Mouse (Mus musculus): ENCODE data around the gene Ago4. TPM values are rescaled to one million over a fixed set of nuclear protein-coding genes. Genes with fewer than 3 reads are reported as not detected.
A peak's percentile ranks its signal among the peaks of the same experiment; 100 is the strongest.

Ago4 gene
- polyA plus RNA-seq, 1 experiment, result 5.1 TPM

DNA sequence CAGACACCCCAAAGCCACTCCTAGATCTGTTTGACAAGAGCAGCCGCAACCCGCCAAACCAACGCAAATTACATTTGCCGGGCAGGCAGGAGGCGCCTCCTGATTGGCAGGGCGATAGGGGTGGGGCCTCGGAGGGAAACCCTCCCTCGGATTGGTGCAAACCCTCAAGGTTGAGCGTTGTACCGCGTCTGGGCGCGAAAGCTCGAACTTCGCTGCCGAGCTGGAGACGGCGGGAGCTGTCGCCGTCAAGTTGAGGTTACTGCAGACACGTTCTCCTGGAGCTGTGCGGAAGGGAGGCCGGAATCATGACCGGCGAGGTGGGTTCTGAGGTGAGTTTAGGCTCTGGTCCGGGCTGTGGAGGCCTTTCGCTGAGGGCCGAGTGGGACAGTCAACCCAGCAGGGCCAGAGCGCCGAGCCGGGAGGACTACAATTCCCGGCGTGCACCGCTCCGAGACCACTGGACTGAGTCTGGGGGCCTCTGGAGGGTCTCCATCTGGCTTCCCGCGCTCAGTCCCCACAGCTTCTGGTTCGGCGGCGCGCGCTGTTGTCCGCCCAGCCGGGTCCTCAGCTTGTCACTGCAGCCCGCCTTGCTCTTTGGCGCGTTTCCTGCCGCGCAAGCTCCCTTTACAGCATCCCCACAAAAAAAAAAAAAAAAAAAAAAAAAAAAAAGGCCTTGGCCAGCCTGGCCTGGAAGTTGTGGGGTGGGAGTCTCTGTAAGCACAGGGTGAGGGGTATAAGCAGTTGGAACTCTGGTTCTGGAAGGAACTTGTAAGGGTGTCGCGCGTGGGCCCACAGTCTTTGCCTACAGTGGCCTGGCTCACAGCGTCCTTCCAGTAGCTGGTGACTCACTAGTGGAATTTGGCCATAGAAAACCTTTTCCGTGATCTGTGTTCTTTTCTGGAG lies 23.8 kb upstream of the Ago4 start, which contains the start of gene Clspn:
Gene Clspn, plus strand, starts transcription at position 127 of the 903 bp plus-strand sequence.
- no peaks in the 10 kb centered on the region for H3K36me3 ChIP-seq (ENCODE audit: control insufficient read depth, insufficient read depth, low read length)
- TF ChIP-seq POLR2A (IDR thresholded peaks at IDR 0.05; ENCODE audit: control insufficient read depth, low read depth, low read length), result peak; percentile 52; the same call in 1 of the 2 replicates
- TF ChIP-seq CTCF (IDR thresholded peaks at IDR 0.05; ENCODE audit: control insufficient read depth, insufficient read depth, insufficient replicate concordance, low read depth, low read length), result 0 out of 2 replicates have a peak, but pooled peaks have one; percentile 3
- peaks cover 3% of the 10 kb centered on the region for H3K4me1 ChIP-seq (ENCODE audit: control insufficient read depth, insufficient read depth, low read length)
- H3K27me3 ChIP-seq (ENCODE audit: control insufficient read depth, insufficient read depth, low read length), result no peaks in the 10 kb centered on the region
- H3K27ac ChIP-seq (ENCODE audit: control insufficient read depth, insufficient read depth, low read depth, low read length), result peak within 1 kb of the TSS; percentile 65
- peak within 1 kb of the TSS; percentile 93 for H3K4me3 ChIP-seq (ENCODE audit: control insufficient read depth, low read depth, low read length)

DNA sequence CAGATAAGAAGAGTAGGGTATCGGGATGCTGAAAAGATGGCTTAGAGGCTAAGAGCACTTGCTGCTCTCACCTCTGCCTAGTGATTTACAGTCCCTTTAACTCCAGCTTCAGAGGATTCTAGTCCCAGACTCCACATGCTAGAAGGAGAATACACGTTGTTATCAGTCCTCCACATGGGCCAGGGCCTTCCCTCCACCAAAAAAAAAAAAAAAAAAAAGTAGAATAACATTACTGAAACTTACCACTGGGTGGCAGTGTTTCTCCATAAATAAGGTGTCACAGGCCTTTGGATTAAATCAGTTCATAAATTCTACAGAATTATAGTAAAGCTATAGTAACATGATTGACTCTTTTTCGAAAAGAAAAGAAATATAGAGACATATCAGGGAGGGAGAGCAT lies 21.2 kb upstream of the Ago4 start:
- H3K4me3 ChIP-seq (ENCODE audit: control insufficient read depth, low read depth, low read length), result no peak overlapping the region
- H3K4me1 ChIP-seq (ENCODE audit: control insufficient read depth, insufficient read depth, low read length), result peaks cover 3% of the 10 kb centered on the region
- H3K27ac ChIP-seq (ENCODE audit: control insufficient read depth, insufficient read depth, low read depth, low read length), result no peak overlapping the region
- no peaks in the 10 kb centered on the region for H3K27me3 ChIP-seq (ENCODE audit: control insufficient read depth, insufficient read depth, low read length)
- TF ChIP-seq CTCF (IDR thresholded peaks at IDR 0.05; ENCODE audit: control insufficient read depth, insufficient read depth, insufficient replicate concordance, low read depth, low read length) (no peak), POLR2A (IDR thresholded peaks at IDR 0.05; ENCODE audit: control insufficient read depth, low read depth, low read length) (no peak)
- no peaks in the 10 kb centered on the region for H3K36me3 ChIP-seq (ENCODE audit: control insufficient read depth, insufficient read depth, low read length)

DNA sequence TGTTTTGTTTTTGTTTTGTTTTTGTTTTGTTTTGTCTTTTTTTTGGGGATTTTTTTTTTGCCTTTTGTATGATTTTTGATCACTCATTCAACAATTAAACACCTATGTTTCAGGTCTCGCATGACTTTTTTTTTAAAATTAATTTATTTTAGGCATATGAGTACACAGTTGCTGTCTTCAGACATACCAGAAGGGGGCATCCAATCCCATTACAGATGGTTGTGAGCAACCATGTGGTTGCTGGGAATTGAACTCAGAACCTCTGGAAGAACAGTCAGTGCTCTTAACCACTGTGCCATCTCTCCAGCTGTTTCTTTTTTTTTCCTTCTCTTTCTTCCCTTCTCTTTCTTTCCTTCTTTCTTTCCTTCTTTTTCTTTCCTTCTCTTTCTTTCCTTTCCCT lies 20.4 kb upstream of the Ago4 start:
- H3K27me3 ChIP-seq (ENCODE audit: control insufficient read depth, insufficient read depth, low read length), result no peaks in the 10 kb centered on the region
- TF ChIP-seq CTCF (IDR thresholded peaks at IDR 0.05; ENCODE audit: control insufficient read depth, insufficient read depth, insufficient replicate concordance, low read depth, low read length), result no peak
- no peak for TF ChIP-seq POLR2A (IDR thresholded peaks at IDR 0.05; ENCODE audit: control insufficient read depth, low read depth, low read length)
- no peaks in the 10 kb centered on the region for H3K36me3 ChIP-seq (ENCODE audit: control insufficient read depth, insufficient read depth, low read length)
- peaks cover 3% of the 10 kb centered on the region for H3K4me1 ChIP-seq (ENCODE audit: control insufficient read depth, insufficient read depth, low read length)
- no peak overlapping the region for H3K4me3 ChIP-seq (ENCODE audit: control insufficient read depth, low read depth, low read length)
- no peak overlapping the region for H3K27ac ChIP-seq (ENCODE audit: control insufficient read depth, insufficient read depth, low read depth, low read length)

DNA sequence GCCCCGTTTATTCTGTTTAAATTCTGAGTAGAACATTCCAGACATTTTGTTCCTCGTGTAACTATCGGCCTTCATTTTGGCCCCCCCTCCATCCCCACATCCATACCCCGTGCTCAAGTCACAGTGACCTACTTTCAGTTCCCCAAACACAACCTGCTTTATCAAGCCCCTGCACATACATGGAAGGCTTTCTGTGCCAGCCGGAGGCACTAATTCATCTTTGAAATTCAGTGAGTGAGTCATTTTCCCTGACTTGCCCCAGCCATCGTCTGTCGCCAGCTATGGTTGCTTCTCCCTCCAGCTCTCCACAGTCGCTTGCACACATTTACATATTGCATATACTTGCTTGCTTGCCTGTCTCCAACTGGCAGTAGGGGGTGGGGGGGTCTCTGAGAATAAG lies 19.8 kb upstream of the Ago4 start:
- H3K4me1 ChIP-seq (ENCODE audit: control insufficient read depth, insufficient read depth, low read length), result peaks cover 3% of the 10 kb centered on the region
- TF ChIP-seq POLR2A (IDR thresholded peaks at IDR 0.05; ENCODE audit: control insufficient read depth, low read depth, low read length) (no peak), CTCF (IDR thresholded peaks at IDR 0.05; ENCODE audit: control insufficient read depth, insufficient read depth, insufficient replicate concordance, low read depth, low read length) (no peak)
- no peak overlapping the region for H3K27ac ChIP-seq (ENCODE audit: control insufficient read depth, insufficient read depth, low read depth, low read length)
- no peaks in the 10 kb centered on the region for H3K27me3 ChIP-seq (ENCODE audit: control insufficient read depth, insufficient read depth, low read length)
- no peak overlapping the region for H3K4me3 ChIP-seq (ENCODE audit: control insufficient read depth, low read depth, low read length)
- no peaks in the 10 kb centered on the region for H3K36me3 ChIP-seq (ENCODE audit: control insufficient read depth, insufficient read depth, low read length)

DNA sequence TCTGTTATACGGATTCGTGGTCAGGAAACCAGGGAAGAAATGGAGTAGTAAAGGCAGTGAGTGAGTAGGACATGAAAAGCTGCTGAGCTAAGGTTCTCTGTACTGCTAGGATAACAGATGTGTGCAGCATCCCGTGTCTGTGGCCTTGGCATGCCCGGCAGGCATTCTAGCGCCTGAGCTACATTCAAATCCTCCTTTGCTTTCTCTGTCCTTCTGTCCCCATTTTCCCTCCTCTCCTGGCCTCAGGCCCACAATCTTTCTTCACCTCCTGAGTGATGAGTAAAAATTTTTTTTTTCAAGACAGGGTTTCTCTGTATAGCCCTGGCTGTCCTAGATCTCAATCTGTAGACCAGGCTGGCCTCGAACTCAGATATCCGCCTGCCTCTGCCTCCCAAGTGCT lies 18.9 kb upstream of the Ago4 start:
- H3K27me3 ChIP-seq (ENCODE audit: control insufficient read depth, insufficient read depth, low read length), result no peaks in the 10 kb centered on the region
- no peak overlapping the region for H3K4me3 ChIP-seq (ENCODE audit: control insufficient read depth, low read depth, low read length)

DNA sequence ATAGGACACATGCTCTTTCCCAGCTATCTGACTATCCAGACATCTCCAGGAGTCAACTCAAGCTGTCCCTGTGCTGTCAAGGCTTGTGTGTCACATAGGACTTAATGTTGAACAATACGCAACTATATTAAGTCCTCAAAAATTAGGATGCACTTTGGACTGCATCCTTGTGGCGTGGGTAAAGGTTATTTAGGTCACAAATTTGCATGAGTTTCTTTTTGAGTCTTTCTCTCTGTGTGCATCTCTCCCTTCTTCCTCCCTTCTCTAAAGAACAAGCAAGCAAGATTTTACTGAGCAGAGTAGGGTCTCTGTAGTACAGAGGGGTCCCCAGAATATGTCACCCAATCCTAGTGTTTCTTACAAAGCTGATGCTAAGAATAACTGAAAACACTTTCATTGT lies 12.9 kb upstream of the Ago4 start:
- no peak for TF ChIP-seq POLR2A (IDR thresholded peaks at IDR 0.05; ENCODE audit: control insufficient read depth, low read depth, low read length)
- no peak for TF ChIP-seq CTCF (IDR thresholded peaks at IDR 0.05; ENCODE audit: control insufficient read depth, insufficient read depth, insufficient replicate concordance, low read depth, low read length)

More for the DNA sequence above, 18.9 kb upstream of the Ago4 start:
- no peaks in the 10 kb centered on the region for H3K36me3 ChIP-seq (ENCODE audit: control insufficient read depth, insufficient read depth, low read length)
- TF ChIP-seq CTCF (IDR thresholded peaks at IDR 0.05; ENCODE audit: control insufficient read depth, insufficient read depth, insufficient replicate concordance, low read depth, low read length), result no peak
- TF ChIP-seq POLR2A (IDR thresholded peaks at IDR 0.05; ENCODE audit: control insufficient read depth, low read depth, low read length), result no peak
- no peak overlapping the region for H3K27ac ChIP-seq (ENCODE audit: control insufficient read depth, insufficient read depth, low read depth, low read length)
- H3K4me1 ChIP-seq (ENCODE audit: control insufficient read depth, insufficient read depth, low read length), result no peaks in the 10 kb centered on the region

DNA sequence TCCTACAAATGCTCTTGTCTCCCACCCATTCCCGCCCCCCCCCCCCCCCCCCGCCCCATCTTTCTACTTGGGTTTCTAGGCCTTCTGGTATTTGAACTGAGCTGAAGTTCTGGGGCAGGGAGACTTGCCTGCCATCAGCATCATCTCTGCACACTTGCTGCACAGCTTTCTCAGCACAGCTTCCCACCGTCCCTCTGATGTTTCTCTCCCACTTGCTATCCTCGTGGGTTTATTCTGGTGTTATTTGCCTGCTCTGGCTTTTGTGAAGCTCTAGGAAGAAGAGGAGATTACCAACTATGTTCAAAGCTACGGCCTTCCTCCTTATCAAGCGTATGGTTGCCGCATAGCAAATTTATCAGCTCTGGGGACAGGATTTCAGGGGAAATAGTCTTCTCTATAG lies 12.4 kb upstream of the Ago4 start:
- Histone ChIP-seq H3K36me3 (ENCODE audit: control insufficient read depth, insufficient read depth, low read length) (no peaks in the 10 kb centered on the region), H3K27ac (ENCODE audit: control insufficient read depth, insufficient read depth, low read depth, low read length) (no peak overlapping the region), H3K4me1 (ENCODE audit: control insufficient read depth, insufficient read depth, low read length) (no peaks in the 10 kb centered on the region), H3K27me3 (ENCODE audit: control insufficient read depth, insufficient read depth, low read length) (no peaks in the 10 kb centered on the region), H3K4me3 (ENCODE audit: control insufficient read depth, low read depth, low read length) (no peak overlapping the region)
- TF ChIP-seq POLR2A (IDR thresholded peaks at IDR 0.05; ENCODE audit: control insufficient read depth, low read depth, low read length) (no peak), CTCF (IDR thresholded peaks at IDR 0.05; ENCODE audit: control insufficient read depth, insufficient read depth, insufficient replicate concordance, low read depth, low read length) (no peak)

More for the DNA sequence above, 12.9 kb upstream of the Ago4 start:
- Histone ChIP-seq H3K27me3 (ENCODE audit: control insufficient read depth, insufficient read depth, low read length) (no peaks in the 10 kb centered on the region), H3K27ac (ENCODE audit: control insufficient read depth, insufficient read depth, low read depth, low read length) (no peak overlapping the region), H3K4me3 (ENCODE audit: control insufficient read depth, low read depth, low read length) (no peak overlapping the region), H3K36me3 (ENCODE audit: control insufficient read depth, insufficient read depth, low read length) (no peaks in the 10 kb centered on the region), H3K4me1 (ENCODE audit: control insufficient read depth, insufficient read depth, low read length) (no peaks in the 10 kb centered on the region)

Measured in testis, adult 2 months (tissue).